Mouse (Mus musculus): ENCODE data around the gene Btrc.

- TF ChIP-seq FLI1 (IDR thresholded peaks at IDR 0.05; ENCODE audit: low read length) = no peak
- TF ChIP-seq GATA1 (IDR thresholded peaks at IDR 0.05; ENCODE audit: borderline replicate concordance, low read length) = no peak
Measured at GRCm38 (mm10) chr19:45486992-45487387, 123.5 kb downstream of the Btrc start.
